Mouse (Mus musculus): ENCODE measurements around the gene Srgap2. TPM values are rescaled to one million over a fixed set of nuclear protein-coding genes. Genes with fewer than 3 reads are reported as not detected.

Gene Srgap2
- polyA plus RNA-seq, 1 experiment from 2014 or later: 16.9 TPM

GRCm38 (mm10) chr1:131378081-131378913, 148.9 kb downstream of the Srgap2 start:
- Histone ChIP-seq H3K9me3 (no peaks in the 10 kb centered on the region), H3K4me1 (peaks cover 34% of the 10 kb centered on the region), H3K36me3 (peaks cover 9% of the 10 kb centered on the region; the same call in 1 of the 2 replicates), H3K4me2 (replicated peaks) (no peak overlapping the region), H3K27me3 (no peaks in the 10 kb centered on the region), H3K4me3 (no peak overlapping the region), H3K9ac (no peak overlapping the region; the same call in 1 of the 2 replicates), H3K27ac (peak overlapping the region; percentile 10; the same call in 1 of the 2 replicates)
- ATAC-seq (ENCODE audit: low FRiP score, low read depth): no peak
- WGBS: 26% methylated on average over 7 of the region's 7 CpGs

DNA sequence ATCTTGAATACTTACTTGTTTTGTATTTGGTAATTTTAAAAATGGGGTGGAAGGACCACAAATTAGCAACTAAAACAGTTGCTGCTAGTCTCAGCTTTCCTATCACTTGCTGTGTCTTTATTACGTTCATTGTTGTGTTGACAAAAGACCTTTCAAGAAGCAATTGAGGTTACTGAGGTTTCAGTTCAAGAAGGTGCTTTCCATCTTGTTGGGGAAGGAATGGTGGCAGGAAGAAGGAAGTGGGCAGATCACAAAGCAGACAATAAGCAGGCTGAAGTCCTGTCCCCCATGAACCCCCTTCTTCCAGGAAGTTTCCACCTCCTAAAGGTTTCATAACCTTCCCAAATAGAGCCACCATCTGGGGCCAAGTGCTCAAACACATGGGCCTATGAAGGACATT, 161.3 kb downstream of the Srgap2 start:
- Histone ChIP-seq H3K36me3 (peaks cover 21% of the 10 kb centered on the region), H3K27me3 (no peaks in the 10 kb centered on the region), H3K9ac (no peak overlapping the region), H3K9me3 (no peaks in the 10 kb centered on the region), H3K27ac (no peak overlapping the region), H3K4me1 (no peaks in the 10 kb centered on the region), H3K4me3 (no peak overlapping the region), H3K4me2 (replicated peaks) (no peak overlapping the region)
- 97% methylated on average over 1 of the region's 1 CpGs for WGBS
- ATAC-seq (ENCODE audit: low FRiP score, low read depth): no peak

- H3K4me3 ChIP-seq: no peak overlapping the region
- 95% methylated on average over 3 of the region's 3 CpGs for WGBS
- H3K27ac ChIP-seq: no peak overlapping the region
- no peaks in the 10 kb centered on the region for H3K4me1 ChIP-seq
- H3K9me3 ChIP-seq: no peaks in the 10 kb centered on the region
- H3K36me3 ChIP-seq: peaks cover 21% of the 10 kb centered on the region
- no peak overlapping the region for H3K4me2 ChIP-seq (replicated peaks)
- H3K27me3 ChIP-seq: no peaks in the 10 kb centered on the region
- no peak overlapping the region for H3K9ac ChIP-seq
- no peak for ATAC-seq (ENCODE audit: low FRiP score, low read depth)
Measured at GRCm38 (mm10) chr1:131364432-131364831, 162.7 kb downstream of the Srgap2 start.

DNA sequence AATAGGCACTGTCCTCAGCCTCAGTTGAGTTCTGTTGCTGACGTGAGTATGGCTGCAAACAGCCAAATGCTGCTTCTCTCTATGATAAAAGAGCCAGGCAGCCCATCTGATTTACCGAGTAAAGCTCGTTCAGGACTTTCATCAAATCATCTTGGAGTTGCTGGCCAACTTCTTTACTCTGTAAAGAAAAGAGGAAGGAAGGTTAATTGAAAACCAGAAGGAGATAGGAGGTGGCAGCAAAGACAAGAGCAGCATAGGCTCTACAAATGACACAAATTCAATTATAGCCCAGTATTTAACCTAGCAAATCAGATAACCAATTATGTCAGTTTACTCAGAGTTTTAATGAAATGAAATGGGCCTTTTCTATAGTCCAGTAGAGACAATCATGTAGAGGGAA, 163.3 kb downstream of the Srgap2 start:
- WGBS: 90% methylated on average over 3 of the region's 3 CpGs
- Histone ChIP-seq H3K4me1 (no peaks in the 10 kb centered on the region), H3K27me3 (no peaks in the 10 kb centered on the region), H3K27ac (no peak overlapping the region), H3K36me3 (peaks cover 21% of the 10 kb centered on the region), H3K4me2 (replicated peaks) (no peak overlapping the region), H3K9me3 (no peaks in the 10 kb centered on the region), H3K4me3 (no peak overlapping the region), H3K9ac (no peak overlapping the region)
- no peak for ATAC-seq (ENCODE audit: low FRiP score, low read depth)

DNA sequence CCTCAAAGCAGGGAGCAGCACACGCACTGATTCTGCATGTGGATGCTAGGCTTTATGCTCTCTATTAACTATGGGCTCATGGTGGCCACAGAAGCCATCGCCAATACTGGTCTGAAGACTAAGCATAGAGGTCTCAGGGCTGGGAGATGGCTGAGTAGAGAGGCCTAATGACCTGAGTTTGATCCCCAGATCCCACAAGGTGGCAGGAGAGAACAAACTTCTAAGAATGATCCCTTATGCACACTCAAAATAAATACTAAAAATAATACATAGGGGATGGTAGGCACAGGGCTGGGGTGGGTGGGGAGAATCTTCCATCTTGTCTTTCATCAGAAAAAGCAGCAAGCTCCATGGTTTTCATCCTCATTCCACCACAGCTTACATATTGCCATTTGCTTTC, 165.1 kb downstream of the Srgap2 start:
- WGBS: 95% methylated on average over 2 of the region's 2 CpGs
- Histone ChIP-seq H3K9ac (no peak overlapping the region), H3K4me1 (no peaks in the 10 kb centered on the region), H3K9me3 (no peaks in the 10 kb centered on the region), H3K4me2 (replicated peaks) (no peak overlapping the region), H3K4me3 (no peak overlapping the region), H3K27ac (no peak overlapping the region), H3K36me3 (peaks cover 21% of the 10 kb centered on the region), H3K27me3 (no peaks in the 10 kb centered on the region)
- no peak for ATAC-seq (ENCODE audit: low FRiP score, low read depth)

DNA sequence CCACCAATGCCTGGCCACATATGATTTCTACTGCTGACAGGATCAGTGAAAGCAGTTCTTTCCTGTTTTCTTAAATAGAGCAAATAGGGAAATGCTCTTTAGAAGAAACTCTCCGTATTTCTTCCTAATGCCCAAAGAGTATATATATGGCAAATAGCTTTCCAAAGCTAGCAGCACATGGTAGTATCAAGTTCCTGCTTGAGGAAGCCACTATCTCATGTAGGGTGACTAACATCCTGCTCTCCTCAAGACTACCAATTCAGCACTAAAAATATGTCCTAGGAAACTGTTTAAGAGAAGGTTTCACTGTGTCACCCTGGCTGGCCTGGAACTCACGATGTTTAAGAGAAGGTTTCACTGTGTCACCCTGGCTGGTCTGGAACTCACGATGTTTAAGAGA, 166.4 kb downstream of the Srgap2 start:
- H3K4me1 ChIP-seq: no peaks in the 10 kb centered on the region
- no peaks in the 10 kb centered on the region for H3K9me3 ChIP-seq
- no peak for ATAC-seq (ENCODE audit: low FRiP score, low read depth)
- no peaks in the 10 kb centered on the region for H3K27me3 ChIP-seq
- WGBS: 88% methylated on average over 3 of the region's 3 CpGs
- peaks cover 29% of the 10 kb centered on the region for H3K36me3 ChIP-seq
- no peak overlapping the region for H3K27ac ChIP-seq
- H3K4me2 ChIP-seq (replicated peaks): no peak overlapping the region
- no peak overlapping the region for H3K4me3 ChIP-seq
- H3K9ac ChIP-seq: no peak overlapping the region

- WGBS: 89% methylated on average over 1 of the region's 1 CpGs
- no peak overlapping the region for H3K4me3 ChIP-seq
- peaks cover 40% of the 10 kb centered on the region for H3K36me3 ChIP-seq
- H3K4me2 ChIP-seq (replicated peaks): no peak overlapping the region
- no peak overlapping the region for H3K9ac ChIP-seq
- no peaks in the 10 kb centered on the region for H3K27me3 ChIP-seq
- H3K9me3 ChIP-seq: no peaks in the 10 kb centered on the region
- no peaks in the 10 kb centered on the region for H3K4me1 ChIP-seq
- ATAC-seq (ENCODE audit: low FRiP score, low read depth): no peak
- H3K27ac ChIP-seq: no peak overlapping the region
Measured at GRCm38 (mm10) chr1:131359609-131360008, 167.5 kb downstream of the Srgap2 start.

DNA sequence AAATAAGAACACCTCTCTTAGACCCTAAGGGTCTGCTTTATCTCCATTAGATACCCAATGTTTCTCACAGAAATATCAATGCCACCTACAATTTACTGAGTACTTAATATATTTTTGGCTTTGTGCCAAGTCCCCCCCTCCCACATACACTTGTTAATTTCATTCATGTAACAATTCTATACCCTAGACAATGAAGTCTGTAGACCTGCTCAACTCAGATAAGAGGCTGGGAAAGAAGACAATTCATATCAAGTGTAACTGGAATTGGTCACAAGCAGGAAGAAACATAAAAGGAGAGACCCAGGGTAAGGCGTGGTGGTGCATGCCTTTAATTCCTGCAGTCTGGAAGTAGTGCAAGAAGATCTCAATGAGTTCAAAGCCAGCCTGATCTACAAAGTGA, 169.9 kb downstream of the Srgap2 start:
- no peak for ATAC-seq (ENCODE audit: low FRiP score, low read depth)
- WGBS: 89% methylated on average over 1 of the region's 1 CpGs
- Histone ChIP-seq H3K9me3 (no peaks in the 10 kb centered on the region), H3K27me3 (no peaks in the 10 kb centered on the region), H3K36me3 (peaks cover 37% of the 10 kb centered on the region), H3K27ac (no peak overlapping the region), H3K9ac (no peak overlapping the region), H3K4me3 (no peak overlapping the region), H3K4me1 (no peaks in the 10 kb centered on the region), H3K4me2 (replicated peaks) (no peak overlapping the region)

DNA sequence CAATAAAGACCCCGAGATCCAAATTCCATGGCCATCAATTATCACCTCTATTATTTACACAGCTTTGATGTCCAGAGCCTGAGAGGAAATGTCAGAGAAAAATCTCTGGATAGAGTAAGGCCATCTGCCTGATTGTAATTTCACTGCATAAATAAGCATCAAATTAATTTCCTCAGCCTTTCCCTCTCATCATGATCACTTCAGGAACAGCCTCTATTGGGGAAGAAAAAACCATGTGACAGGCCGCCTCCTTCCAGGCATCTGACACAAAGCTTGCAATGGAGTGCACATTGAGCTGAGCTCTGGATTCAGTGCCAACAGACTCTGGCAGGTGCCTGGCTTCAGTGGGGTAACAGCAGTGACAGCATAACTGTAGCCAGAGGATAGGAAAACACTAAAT, 175.7 kb downstream of the Srgap2 start:
- WGBS: 82% methylated on average over 2 of the region's 2 CpGs
- Histone ChIP-seq H3K27ac (no peak overlapping the region), H3K9ac (no peak overlapping the region), H3K4me3 (no peak overlapping the region), H3K4me2 (replicated peaks) (no peak overlapping the region), H3K36me3 (peaks cover 59% of the 10 kb centered on the region), H3K4me1 (no peaks in the 10 kb centered on the region), H3K27me3 (no peaks in the 10 kb centered on the region), H3K9me3 (no peaks in the 10 kb centered on the region)
- ATAC-seq (ENCODE audit: low FRiP score, low read depth): no peak

DNA sequence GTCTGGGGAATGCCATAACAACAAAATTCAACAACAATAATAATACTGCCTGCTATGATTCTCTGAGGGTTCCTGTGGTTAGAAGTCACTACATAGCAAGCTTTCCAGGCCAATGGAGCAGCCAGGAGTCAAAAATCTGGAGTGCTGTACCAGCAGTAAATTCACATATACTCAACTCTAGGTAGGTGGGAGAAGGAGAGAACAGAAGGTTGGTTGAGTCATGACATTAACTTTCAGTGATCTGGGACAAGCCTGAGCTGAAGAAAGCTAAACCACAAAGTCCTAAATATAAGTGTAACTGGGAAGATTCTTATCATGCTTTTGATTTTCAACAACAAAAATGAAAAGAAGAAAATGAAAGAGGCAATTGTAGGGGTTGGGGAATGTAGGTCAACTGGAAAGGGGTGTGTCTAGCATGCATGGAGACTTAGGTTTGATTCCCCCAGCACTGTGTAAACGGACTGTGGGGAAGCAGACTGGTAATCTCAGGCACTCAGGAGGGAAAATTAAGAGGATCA, 177.1 kb downstream of the Srgap2 start:
- Histone ChIP-seq H3K27ac (no peak overlapping the region), H3K4me1 (no peaks in the 10 kb centered on the region), H3K4me2 (replicated peaks) (no peak overlapping the region), H3K4me3 (no peak overlapping the region), H3K9ac (no peak overlapping the region), H3K9me3 (no peaks in the 10 kb centered on the region), H3K27me3 (no peaks in the 10 kb centered on the region), H3K36me3 (peaks cover 53% of the 10 kb centered on the region)
- no peak for ATAC-seq (ENCODE audit: low FRiP score, low read depth)
- WGBS: 69% methylated on average over 1 of the region's 1 CpGs

DNA sequence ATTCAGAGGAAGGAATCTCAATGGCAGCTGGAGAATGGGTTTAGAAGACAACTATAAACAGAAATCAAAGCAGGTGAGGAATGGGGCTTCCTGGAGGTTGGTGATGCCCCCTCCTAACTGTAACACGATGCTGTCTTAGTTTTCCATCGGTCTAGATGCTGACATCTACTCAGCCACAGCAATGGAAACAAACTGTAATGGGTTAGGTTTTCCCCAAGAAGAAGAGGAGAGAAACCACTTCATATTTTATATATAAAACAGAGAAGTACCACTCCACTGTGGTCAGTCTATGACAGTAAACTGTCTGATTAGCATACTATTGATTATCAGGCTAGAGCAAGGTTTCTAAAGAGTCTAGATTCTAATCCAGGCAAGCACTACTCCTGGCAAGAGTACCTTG, 179.4 kb downstream of the Srgap2 start:
- no peaks in the 10 kb centered on the region for H3K9me3 ChIP-seq
- H3K4me2 ChIP-seq (replicated peaks): no peak overlapping the region
- no peak overlapping the region for H3K27ac ChIP-seq
- no peak for ATAC-seq (ENCODE audit: low FRiP score, low read depth)
- WGBS: 77% methylated on average over 2 of the region's 2 CpGs
- no peak overlapping the region for H3K9ac ChIP-seq
- no peaks in the 10 kb centered on the region for H3K27me3 ChIP-seq
- H3K4me1 ChIP-seq: no peaks in the 10 kb centered on the region
- H3K36me3 ChIP-seq: peaks cover 50% of the 10 kb centered on the region
- no peak overlapping the region for H3K4me3 ChIP-seq

GRCm38 (mm10) chr1:131346916-131347555, 180.1 kb downstream of the Srgap2 start:
- no peak overlapping the region for H3K4me3 ChIP-seq
- no peaks in the 10 kb centered on the region for H3K9me3 ChIP-seq
- peaks cover 49% of the 10 kb centered on the region for H3K36me3 ChIP-seq
- H3K4me1 ChIP-seq: no peaks in the 10 kb centered on the region
- no peak overlapping the region for H3K9ac ChIP-seq
- 85% methylated on average over 1 of the region's 1 CpGs for WGBS
- no peak for ATAC-seq (ENCODE audit: low FRiP score, low read depth)
- H3K27me3 ChIP-seq: no peaks in the 10 kb centered on the region
- H3K27ac ChIP-seq: no peak overlapping the region
- no peak overlapping the region for H3K4me2 ChIP-seq (replicated peaks)

Measured in limb, embryonic 13.5 days (tissue).